Mouse (Mus musculus): ENCODE measurements around the gene Gm20815. TPM values are rescaled to one million over a fixed set of nuclear protein-coding genes. Genes with fewer than 3 reads are reported as not detected.

The Gm20815 gene
- total RNA-seq (2023), result not detected

DNA sequence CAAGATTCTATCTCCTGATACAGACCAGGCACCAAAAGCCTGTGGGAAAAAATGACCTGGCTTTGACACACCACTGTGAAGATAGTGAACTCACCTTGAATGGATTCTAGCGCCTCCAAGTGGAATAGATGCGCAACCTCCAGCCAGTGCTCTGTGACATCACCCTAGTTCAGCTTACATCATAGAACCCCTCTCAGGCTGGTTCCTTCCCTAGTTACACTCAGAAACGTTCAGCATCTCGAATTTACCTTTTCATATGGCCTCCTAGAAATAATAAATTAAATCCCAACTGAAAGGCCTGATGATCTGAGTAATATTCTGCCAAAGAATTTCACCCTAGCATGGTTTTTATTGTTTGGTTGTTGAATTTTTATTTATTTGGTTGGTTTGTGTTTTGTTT is at the start of gene Gm20815:
Gene Gm20815 (minus strand): TSS at position 101 of the 400 bp plus-strand sequence.

